Mouse (Mus musculus) embryonic fibroblast, embryonic 13.5 days (primary cell): ENCODE results near the gene Icosl.

Experiments
- CTCF ChIP-seq: IDR thresholded peaks from 2 replicates; pipeline ENCODE4 v1.5.1; 2011; ENCODE audit warnings: mild to moderate bottlenecking, control low read depth, low read length, moderate library complexity, borderline replicate concordance; ENCODE audit not compliant: insufficient read depth
- POLR2A ChIP-seq: IDR thresholded peaks from 2 replicates; pipeline ENCODE4 v1.6.1; 2011; ENCODE audit warnings: low read depth, mild to moderate bottlenecking, control low read depth, low read length, moderate library complexity

- no peak for TF ChIP-seq POLR2A
- no peak for TF ChIP-seq CTCF
Observed at GRCm38 (mm10) chr10:78114521-78115092, 45.5 kb downstream of the Icosl start.
